Mouse (Mus musculus): ENCODE results near the gene Gimap1. TPM values are rescaled to one million over a fixed set of nuclear protein-coding genes. Genes with fewer than 3 reads are reported as not detected.

The Gimap1 gene
- not detected in 2 replicates for polyA plus RNA-seq (2011; ENCODE audit: insufficient read depth, insufficient read length, low read depth, missing spikeins)

- Histone ChIP-seq H3K9me3 (replicated peaks; ENCODE audit: control insufficient read depth, insufficient read depth, low read length, poor library complexity, severe bottlenecking) (no peaks in the 10 kb centered on the region), H3K27ac (ENCODE audit: insufficient read depth, low read length) (no peak within 1 kb of the TSS), H3K27me3 (ENCODE audit: control insufficient read depth, insufficient read depth, low read length, poor library complexity, severe bottlenecking) (no peaks in the 10 kb centered on the region; the same call in 1 of the 2 replicates), H3K4me3 (ENCODE audit: low read depth, low read length) (no peak within 1 kb of the TSS), H3K4me1 (ENCODE audit: control insufficient read depth, insufficient read depth, low read length) (no peaks in the 10 kb centered on the region), H3K36me3 (ENCODE audit: control insufficient read depth, insufficient read depth, low read length, poor library complexity, severe bottlenecking) (no peaks in the 10 kb centered on the region), H3K9ac (ENCODE audit: low read depth, poor library complexity, severe bottlenecking) (no peak within 1 kb of the TSS)
- TF ChIP-seq EP300 (IDR thresholded peaks at IDR 0.05; ENCODE audit: insufficient read depth, low read depth, low read length) (no peak), CTCF (IDR thresholded peaks at IDR 0.05; ENCODE audit: low read depth, low read length) (no peak), POLR2A (IDR thresholded peaks at IDR 0.05; ENCODE audit: insufficient read depth, low read length) (no peak)
These were observed at the start of gene Gimap1 for GRCm38 (mm10) chr6:48738961-48739779. Gene Gimap1 (plus strand): TSS chr6:48739054.

DNA sequence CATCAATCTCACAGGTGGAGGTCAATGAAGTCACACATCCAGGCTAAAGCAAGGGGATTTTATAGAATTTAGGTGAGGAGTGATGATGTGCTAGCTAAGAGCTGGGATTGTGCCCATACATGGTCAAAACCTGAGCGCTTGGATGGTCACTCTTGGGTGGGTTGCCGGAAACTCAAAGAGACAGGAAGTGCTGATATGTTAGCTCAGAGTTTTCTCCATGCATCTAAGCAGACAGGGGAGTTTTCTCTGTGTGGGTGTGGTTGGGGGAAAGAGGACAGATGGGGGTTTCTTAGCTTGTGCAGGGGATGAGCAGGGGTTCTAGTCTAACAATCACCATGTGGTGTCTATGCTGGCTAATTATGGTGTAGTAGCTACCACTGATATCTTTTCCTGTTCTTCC is 49.5 kb upstream of the Gimap1 start:
- H3K36me3 ChIP-seq (ENCODE audit: control insufficient read depth, insufficient read depth, low read length, poor library complexity, severe bottlenecking): no peaks in the 10 kb centered on the region
- H3K4me1 ChIP-seq (ENCODE audit: control insufficient read depth, insufficient read depth, low read length): no peaks in the 10 kb centered on the region
- H3K27me3 ChIP-seq (ENCODE audit: control insufficient read depth, insufficient read depth, low read length, poor library complexity, severe bottlenecking): no peaks in the 10 kb centered on the region; the same call in 1 of the 2 replicates
- H3K9ac ChIP-seq (ENCODE audit: low read depth, poor library complexity, severe bottlenecking): no peak overlapping the region
- TF ChIP-seq CTCF (IDR thresholded peaks at IDR 0.05; ENCODE audit: low read depth, low read length): no peak
- no peak overlapping the region for H3K4me3 ChIP-seq (ENCODE audit: low read depth, low read length)
- H3K9me3 ChIP-seq (replicated peaks; ENCODE audit: control insufficient read depth, insufficient read depth, low read length, poor library complexity, severe bottlenecking): no peaks in the 10 kb centered on the region
- H3K27ac ChIP-seq (ENCODE audit: insufficient read depth, low read length): no peak overlapping the region

- H3K4me1 ChIP-seq (ENCODE audit: control insufficient read depth, insufficient read depth, low read length): no peaks in the 10 kb centered on the region
- H3K9ac ChIP-seq (ENCODE audit: low read depth, poor library complexity, severe bottlenecking): no peak overlapping the region
- no peaks in the 10 kb centered on the region for H3K9me3 ChIP-seq (replicated peaks; ENCODE audit: control insufficient read depth, insufficient read depth, low read length, poor library complexity, severe bottlenecking)
- TF ChIP-seq POLR2A (IDR thresholded peaks at IDR 0.05; ENCODE audit: insufficient read depth, low read length) (no peak), EP300 (IDR thresholded peaks at IDR 0.05; ENCODE audit: insufficient read depth, low read depth, low read length) (no peak), CTCF (IDR thresholded peaks at IDR 0.05; ENCODE audit: low read depth, low read length) (no peak)
- H3K4me3 ChIP-seq (ENCODE audit: low read depth, low read length): no peak overlapping the region
- H3K36me3 ChIP-seq (ENCODE audit: control insufficient read depth, insufficient read depth, low read length, poor library complexity, severe bottlenecking): no peaks in the 10 kb centered on the region
- H3K27ac ChIP-seq (ENCODE audit: insufficient read depth, low read length): no peak overlapping the region
- H3K27me3 ChIP-seq (ENCODE audit: control insufficient read depth, insufficient read depth, low read length, poor library complexity, severe bottlenecking): no peaks in the 10 kb centered on the region; the same call in 1 of the 2 replicates
These were observed 45.9 kb upstream of the Gimap1 start for GRCm38 (mm10) chr6:48692962-48693361.

DNA sequence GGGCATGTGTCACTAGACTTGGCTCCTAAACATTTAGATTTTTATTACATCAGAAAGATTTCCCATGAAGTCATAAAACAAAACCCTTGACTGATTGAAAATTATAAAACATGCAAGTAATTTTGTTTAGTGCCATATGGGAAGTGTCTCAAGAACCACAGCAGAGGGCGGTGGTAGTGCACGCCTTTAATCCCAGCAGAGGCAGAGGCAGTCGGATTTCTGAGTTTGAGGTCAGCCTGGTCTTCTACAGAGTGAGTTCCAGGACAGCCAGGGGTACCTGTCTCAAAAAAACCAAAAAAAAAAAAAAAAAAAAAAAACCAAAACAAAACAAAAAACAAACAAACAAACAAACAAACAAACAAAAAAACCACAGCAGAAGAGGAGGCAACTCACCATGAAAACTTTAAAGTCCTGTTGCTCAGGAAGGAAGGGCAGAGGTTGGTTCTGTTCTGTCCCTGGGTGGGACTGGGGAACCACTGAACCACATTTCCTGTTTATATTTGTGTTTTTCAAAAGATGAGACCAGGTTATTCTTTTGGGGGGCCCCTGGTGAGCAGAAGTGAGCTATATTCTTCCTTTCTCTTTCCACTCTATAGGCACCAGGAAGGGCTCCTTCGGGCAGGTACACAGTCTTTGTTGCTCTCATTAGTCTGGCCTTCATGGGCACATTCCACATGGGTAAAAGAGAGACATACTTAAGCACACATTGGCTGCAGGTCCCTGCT is 41.9 kb upstream of the Gimap1 start:
- Histone ChIP-seq H3K4me3 (ENCODE audit: low read depth, low read length) (no peak overlapping the region), H3K4me1 (ENCODE audit: control insufficient read depth, insufficient read depth, low read length) (no peaks in the 10 kb centered on the region), H3K9ac (ENCODE audit: low read depth, poor library complexity, severe bottlenecking) (no peak overlapping the region), H3K27me3 (ENCODE audit: control insufficient read depth, insufficient read depth, low read length, poor library complexity, severe bottlenecking) (no peaks in the 10 kb centered on the region), H3K27ac (ENCODE audit: insufficient read depth, low read length) (no peak overlapping the region), H3K9me3 (replicated peaks; ENCODE audit: control insufficient read depth, insufficient read depth, low read length, poor library complexity, severe bottlenecking) (no peaks in the 10 kb centered on the region), H3K36me3 (ENCODE audit: control insufficient read depth, insufficient read depth, low read length, poor library complexity, severe bottlenecking) (no peaks in the 10 kb centered on the region)
- TF ChIP-seq POLR2A (IDR thresholded peaks at IDR 0.05; ENCODE audit: insufficient read depth, low read length) (no peak), EP300 (IDR thresholded peaks at IDR 0.05; ENCODE audit: insufficient read depth, low read depth, low read length) (no peak), CTCF (IDR thresholded peaks at IDR 0.05; ENCODE audit: low read depth, low read length) (no peak)

- Histone ChIP-seq H3K36me3 (ENCODE audit: control insufficient read depth, insufficient read depth, low read length, poor library complexity, severe bottlenecking) (no peaks in the 10 kb centered on the region), H3K4me1 (ENCODE audit: control insufficient read depth, insufficient read depth, low read length) (no peaks in the 10 kb centered on the region), H3K9me3 (replicated peaks; ENCODE audit: control insufficient read depth, insufficient read depth, low read length, poor library complexity, severe bottlenecking) (no peaks in the 10 kb centered on the region), H3K9ac (ENCODE audit: low read depth, poor library complexity, severe bottlenecking) (no peak overlapping the region), H3K27me3 (ENCODE audit: control insufficient read depth, insufficient read depth, low read length, poor library complexity, severe bottlenecking) (no peaks in the 10 kb centered on the region), H3K4me3 (ENCODE audit: low read depth, low read length) (no peak overlapping the region), H3K27ac (ENCODE audit: insufficient read depth, low read length) (no peak overlapping the region)
- TF ChIP-seq CTCF (IDR thresholded peaks at IDR 0.05; ENCODE audit: low read depth, low read length): no peak
- TF ChIP-seq POLR2A (IDR thresholded peaks at IDR 0.05; ENCODE audit: insufficient read depth, low read length): no peak
These were observed 41.3 kb upstream of the Gimap1 start for GRCm38 (mm10) chr6:48697555-48697930.
